Mouse (Mus musculus) kidney, adult 10 weeks (tissue): ENCODE data around the gene Olfml3. TPM values are rescaled to one million over a fixed set of nuclear protein-coding genes. Genes with fewer than 3 reads are reported as not detected.

ENCODE experiments used
- polyA plus RNA-seq: library from polyadenylated mRNA; stranded (reverse); fragments of 350-450 nt; fragmentation: Illumina TruSeq; extraction: RNeasy Lipid Tissue Mini Kit (QIAGEN cat#74804); gene quantifications from one replicate; pipeline ENCODE4 v1.2.3, GENCODE M21; 2014; ENCODE audit warnings: low read depth, low replicate concordance

Olfml3 gene
- 12.1 TPM for polyA plus RNA-seq

DNA sequence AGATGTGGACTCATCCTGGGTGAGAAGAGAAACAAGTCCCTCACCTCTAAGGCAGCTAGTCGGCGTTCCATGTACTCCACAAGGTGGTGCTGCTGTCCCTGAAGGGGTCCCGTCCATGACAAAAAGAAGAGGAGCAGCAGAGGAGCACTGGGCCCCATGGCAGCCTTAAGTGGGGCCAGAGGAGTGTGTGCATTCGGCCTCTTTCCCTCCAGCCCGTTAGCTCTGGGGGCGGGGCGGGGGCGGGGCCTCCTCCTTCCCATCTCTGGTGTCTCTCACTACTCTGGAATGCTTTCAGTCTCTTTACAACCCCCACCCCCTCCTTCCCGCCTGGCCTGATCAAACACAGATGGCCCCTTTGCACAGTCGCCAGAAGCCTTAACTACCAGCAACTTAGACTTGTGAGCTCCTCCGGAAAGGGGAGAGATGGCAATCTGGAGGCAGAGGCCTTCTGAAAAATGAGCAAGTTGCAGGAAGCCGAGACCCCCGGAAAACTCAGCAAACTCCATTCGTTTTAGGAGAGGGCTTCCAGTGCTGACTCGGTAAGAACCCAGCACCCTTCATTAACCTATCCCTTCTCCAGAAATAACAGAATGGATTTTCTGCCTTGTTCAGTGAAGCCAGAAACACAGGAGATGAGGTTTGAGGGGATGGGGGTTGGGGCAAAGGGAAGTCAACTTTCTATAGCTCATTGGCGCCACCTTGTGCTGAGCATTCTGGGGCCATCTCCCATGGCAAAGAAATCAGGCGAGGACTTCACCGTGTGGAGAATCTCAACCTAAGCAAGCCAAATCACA is at the start of gene Olfml3:
TSS of gene Olfml3 (minus strand) at position 224 of the 794 bp plus-strand sequence.

GRCm38 (mm10) chr3:103739329-103739728 is 1.5 kb upstream of the Olfml3 start, which contains the start of gene Gm10964:
Gm10964 (plus strand) TSS chr3:103739366.

Other genes with a start within 250 kb of the Olfml3 start
- gene Syt6, start 162.8 kb downstream of the Olfml3 start, polyA plus RNA-seq = not detected
- gene Atg4a-ps, start 91.9 kb downstream of the Olfml3 start, polyA plus RNA-seq = 0.40 TPM
- not detected for gene Gm10964, start 1.4 kb upstream of the Olfml3 start, polyA plus RNA-seq
- gene Hipk1, start 53.6 kb upstream of the Olfml3 start, polyA plus RNA-seq = 73.3 TPM
- 6.2 TPM for gene Dclre1b, start 71.4 kb upstream of the Olfml3 start, polyA plus RNA-seq
- gene Ap4b1, start 71.5 kb upstream of the Olfml3 start, polyA plus RNA-seq = 14.1 TPM
- gene Gm43064, start 71.6 kb upstream of the Olfml3 start, polyA plus RNA-seq = not detected
- 2.2 TPM for gene Bcl2l15, start 94.6 kb upstream of the Olfml3 start, polyA plus RNA-seq
- 5.4 TPM for gene Ptpn22, start 121.8 kb upstream of the Olfml3 start, polyA plus RNA-seq
- gene Rsbn1, start 176.1 kb upstream of the Olfml3 start, polyA plus RNA-seq = 29.0 TPM
- 24.9 TPM for gene Phtf1, start 230.1 kb upstream of the Olfml3 start, polyA plus RNA-seq